Mouse (Mus musculus): ENCODE results near the gene Slc22a26. TPM values are rescaled to one million over a fixed set of nuclear protein-coding genes. Genes with fewer than 3 reads are reported as not detected.
"Not testable (repeated sequence)": the region's sequence is repeated elsewhere in the genome, so short reads cannot be mapped to it uniquely, and the experiment has no call there.

Slc22a26 gene
- total RNA-seq (2014; fragmentation: Nextera tagmentation) (not detected in 2 replicates), total RNA-seq (2017) (not detected in 2 replicates)

- ATAC-seq (replicated peaks; ENCODE audit: low FRiP score, low TSS enrichment, poor library complexity, severe bottlenecking) = no peak
Measured at GRCm38 (mm10) chr19:7802571-7802970, at the start of gene Slc22a26. Gene Slc22a26, minus strand, starts transcription at chr19:7802667.

DNA sequence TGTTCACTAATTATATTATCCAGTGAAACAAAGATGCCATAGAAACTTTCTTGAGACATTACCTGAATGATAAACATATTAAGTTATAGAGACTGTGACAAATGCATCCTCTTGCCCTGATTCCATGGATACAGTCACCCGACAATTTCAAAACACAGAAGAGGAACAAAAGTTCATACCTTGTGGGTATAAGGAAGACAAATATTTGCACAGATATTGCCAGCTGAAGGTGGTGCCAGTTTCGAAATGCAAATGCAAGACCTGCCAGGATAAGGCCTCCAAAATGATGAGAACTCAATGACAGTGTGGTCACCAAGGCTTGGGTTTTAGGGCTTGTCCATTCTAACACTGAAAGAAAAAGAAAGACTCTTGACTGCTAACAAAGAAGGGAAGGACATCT is 27.4 kb upstream of the Slc22a26 start:
- ATAC-seq (replicated peaks; ENCODE audit: low FRiP score, low TSS enrichment, poor library complexity, severe bottlenecking) = no peak

GRCm38 (mm10) chr19:7790571-7790970 is 11.9 kb downstream of the Slc22a26 start:
- no peak for ATAC-seq (replicated peaks; ENCODE audit: low FRiP score, low TSS enrichment, poor library complexity, severe bottlenecking)

DNA sequence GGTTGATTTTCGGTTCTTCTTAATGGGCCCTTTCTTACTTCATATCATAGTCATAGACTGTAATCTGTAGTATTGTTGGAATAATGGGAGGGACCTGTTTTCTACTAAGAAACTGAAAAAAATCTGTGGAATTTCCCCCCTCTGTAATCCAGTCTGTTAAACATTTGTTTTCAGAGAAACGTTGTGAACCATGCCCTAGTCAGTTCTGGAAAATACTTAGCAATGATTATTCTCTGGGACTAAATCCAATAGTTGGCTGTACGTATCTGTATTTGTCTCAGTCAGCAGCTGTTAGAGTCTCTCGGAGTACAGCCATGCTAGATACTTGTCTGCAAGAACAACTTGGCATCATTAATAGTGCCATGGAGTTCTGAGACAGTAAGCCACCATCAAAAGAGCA is 27.2 kb downstream of the Slc22a26 start:
- no peak for ATAC-seq (replicated peaks; ENCODE audit: low FRiP score, low TSS enrichment, poor library complexity, severe bottlenecking)

DNA sequence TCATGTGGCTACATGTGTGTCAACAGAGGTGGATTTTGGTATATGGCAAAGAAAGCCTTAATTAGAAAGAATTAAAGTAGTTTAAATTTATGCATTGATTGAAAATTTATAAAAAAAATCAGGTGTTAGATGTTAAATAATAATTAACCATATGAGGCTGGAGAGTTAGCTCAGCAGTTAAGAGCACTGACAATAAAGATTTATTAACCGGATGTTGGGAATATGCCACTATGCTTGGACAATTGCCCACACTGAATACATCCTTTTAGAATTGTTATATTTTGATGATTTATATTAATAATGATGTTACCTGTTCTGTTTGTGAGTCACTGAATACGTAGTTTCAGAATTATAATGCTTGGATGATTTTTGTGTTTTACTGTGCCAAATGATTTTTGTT is 36.3 kb downstream of the Slc22a26 start:
- ATAC-seq (replicated peaks; ENCODE audit: low FRiP score, low TSS enrichment, poor library complexity, severe bottlenecking) = no peak

- no peak for ATAC-seq (replicated peaks; ENCODE audit: low FRiP score, low TSS enrichment, poor library complexity, severe bottlenecking)
Measured at GRCm38 (mm10) chr19:7765599-7765998, 36.9 kb downstream of the Slc22a26 start.

DNA sequence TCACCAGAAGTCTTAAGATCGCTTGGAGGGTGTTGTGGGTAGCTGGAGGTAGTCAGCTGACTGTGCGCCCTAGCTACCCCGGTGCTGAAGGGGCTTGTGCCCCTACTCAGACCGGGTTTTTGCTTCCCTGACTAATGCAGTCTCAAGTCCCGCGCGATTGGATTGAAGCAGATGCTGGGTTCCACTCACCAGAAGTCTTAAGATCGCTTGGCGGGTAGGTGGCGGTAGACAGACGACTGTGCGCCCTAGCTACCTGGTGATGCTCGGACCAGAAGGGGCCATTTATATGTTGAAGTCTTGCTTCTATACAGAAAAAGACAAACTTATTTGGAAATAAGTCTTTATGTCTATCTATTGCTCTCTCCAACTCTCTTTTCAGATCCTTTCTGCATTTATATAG is 49.1 kb downstream of the Slc22a26 start:
- ATAC-seq (replicated peaks; ENCODE audit: low FRiP score, low TSS enrichment, poor library complexity, severe bottlenecking) = not testable (repeated sequence)

Other genes with a start within 250 kb of the Slc22a26 start
- 29.6 and 32.5 TPM in 2 replicates for gene Pla2g16, start 245.2 kb downstream of the Slc22a26 start, total RNA-seq (2014; fragmentation: Nextera tagmentation)
- gene Pla2g16, start 245.2 kb downstream of the Slc22a26 start, total RNA-seq (2017) = 25.6 and 37.9 TPM in 2 replicates
- not detected in 2 replicates for gene Lgals12, start 195.5 kb downstream of the Slc22a26 start, total RNA-seq (2014; fragmentation: Nextera tagmentation)
- not detected in 2 replicates for gene Lgals12, start 195.5 kb downstream of the Slc22a26 start, total RNA-seq (2017)
- not detected in 2 replicates for gene Hrasls5, start 190.1 kb downstream of the Slc22a26 start, total RNA-seq (2014; fragmentation: Nextera tagmentation)
- not detected in 2 replicates for gene Hrasls5, start 190.1 kb downstream of the Slc22a26 start, total RNA-seq (2017)
- not detected in 2 replicates for gene Slc22a19, start 91.4 kb downstream of the Slc22a26 start, total RNA-seq (2014; fragmentation: Nextera tagmentation)
- not detected in 2 replicates for gene Slc22a19, start 91.4 kb downstream of the Slc22a26 start, total RNA-seq (2017)
- not detected in 2 replicates for gene Slc22a27, start 163.4 kb upstream of the Slc22a26 start, total RNA-seq (2014; fragmentation: Nextera tagmentation)
- gene Slc22a27, start 163.4 kb upstream of the Slc22a26 start, total RNA-seq (2017) = not detected in 2 replicates

Measured in megakaryocyte-erythroid progenitor cell, adult 5-6 weeks (primary cell).